Mouse (Mus musculus): ENCODE measurements around the gene Tmem109. TPM values are rescaled to one million over a fixed set of nuclear protein-coding genes. Genes with fewer than 3 reads are reported as not detected.

Tmem109 gene
- total and polyA plus RNA-seq, 3 experiments: 17.9 to 51.5 (median 32.9) TPM

GRCm38 (mm10) chr19:10918321-10918991, 36.7 kb upstream of the Tmem109 start:
- dilution Hi-C loops (cut with MboI; ENCODE audit: extremely low pct_ligation_motif_present, extremely low pct_unique_long_range_greater_than_20kb, low sequenced_read_pairs) (no loop called here), in situ Hi-C loops (cut with MboI; ENCODE audit: low pct_ligation_motif_present, low pct_unique_long_range_greater_than_20kb, low sequenced_read_pairs) (no loop called here)
- no peaks in the 10 kb centered on the region for H3K9me3 ChIP-seq (replicated peaks; ENCODE audit: low read length)
- H3K36me3 ChIP-seq (replicated peaks in 1 of 2; ENCODE audit: control insufficient read depth in 1 of 2, insufficient read depth in 1 of 2, low read length in 1 of 2): no peaks in the 10 kb centered on the region
- DNase-seq (ENCODE audit: extremely low read depth): no peak
- no peak overlapping the region for H3K4me2 ChIP-seq (ENCODE audit: insufficient read depth, low read depth, poor library complexity, severe bottlenecking)
- H3K27ac ChIP-seq (ENCODE audit: insufficient read depth, low read depth): no peak overlapping the region
- H3K79me2 ChIP-seq (replicated peaks; ENCODE audit: control insufficient read depth, extremely low read depth, insufficient read depth, poor library complexity, severe bottlenecking): no peaks in the 10 kb centered on the region
- no peak for TF ChIP-seq SMC3 (IDR thresholded peaks at IDR 0.05; ENCODE audit: low read depth, low read length)
- no peak for TF ChIP-seq MYC (IDR thresholded peaks at IDR 0.05; ENCODE audit: low read depth, low read length)
- no peak for TF ChIP-seq ZMIZ1 (IDR thresholded peaks at IDR 0.05; ENCODE audit: low read depth, low read length)
- no peak for TF ChIP-seq NELFE (IDR thresholded peaks at IDR 0.05; ENCODE audit: low read depth, low read length)
- no peak for TF ChIP-seq RCOR1 (conservative IDR thresholded peaks at IDR 0.05; ENCODE audit: low read depth, low read length)
- TF ChIP-seq GABPA (IDR thresholded peaks at IDR 0.05; ENCODE audit: insufficient replicate concordance, low read depth, low read length): no peak
- no peak for TF ChIP-seq TCF12 (IDR thresholded peaks at IDR 0.05; ENCODE audit: low read depth, low read length)
- no peak for TF ChIP-seq ETS1 (conservative IDR thresholded peaks at IDR 0.05; ENCODE audit: low read depth, low read length)
- no peak for TF ChIP-seq MAZ (IDR thresholded peaks at IDR 0.05; ENCODE audit: low read depth, low read length)
- TF ChIP-seq ELF1 (IDR thresholded peaks at IDR 0.05; ENCODE audit: low read depth, low read length): no peak
- no peak for TF ChIP-seq PAX5 (IDR thresholded peaks at IDR 0.05; ENCODE audit: low read length)
- no peak for TF ChIP-seq POLR2AphosphoS2 (IDR thresholded peaks at IDR 0.05; ENCODE audit: low read depth, low read length)
- TF ChIP-seq MEF2A (IDR thresholded peaks at IDR 0.05; ENCODE audit: borderline replicate concordance, low read depth, low read length): no peak
- no peak for TF ChIP-seq MAFK (IDR thresholded peaks at IDR 0.05; ENCODE audit: insufficient replicate concordance, low read length)
- no peak for TF ChIP-seq JUN (IDR thresholded peaks at IDR 0.05; ENCODE audit: insufficient read depth, low read depth, low read length)
- peaks cover 17 to 55% of the 10 kb centered on the region in 2 experiments for H3K4me1 ChIP-seq (ENCODE audit: control insufficient read depth in 1 of 2, insufficient read depth in 2 of 2)
- no peaks in the 10 kb centered on the region for H3K27me3 ChIP-seq (replicated peaks)
- no peak overlapping the region for H3K9ac ChIP-seq (ENCODE audit: insufficient read depth, low read depth)
- no peak overlapping the region for H3K4me3 ChIP-seq (replicated peaks in 1 of 3; ENCODE audit: low read depth in 2 of 3, low read length in 2 of 3, poor library complexity in 1 of 3)

- TF ChIP-seq UBTF (IDR thresholded peaks at IDR 0.05; ENCODE audit: low read depth, low read length) (no peak), MAZ (IDR thresholded peaks at IDR 0.05; ENCODE audit: low read depth, low read length) (no peak), SMC3 (IDR thresholded peaks at IDR 0.05; ENCODE audit: low read depth, low read length) (no peak), PAX5 (IDR thresholded peaks at IDR 0.05; ENCODE audit: low read length) (no peak), TCF12 (IDR thresholded peaks at IDR 0.05; ENCODE audit: low read depth, low read length) (no peak), USF1 (IDR thresholded peaks at IDR 0.05; ENCODE audit: low read depth, low read length) (no peak), ETS1 (conservative IDR thresholded peaks at IDR 0.05; ENCODE audit: low read depth, low read length) (no peak), RCOR1 (conservative IDR thresholded peaks at IDR 0.05; ENCODE audit: low read depth, low read length) (no peak), ZMIZ1 (IDR thresholded peaks at IDR 0.05; ENCODE audit: low read depth, low read length) (no peak), ELF1 (IDR thresholded peaks at IDR 0.05; ENCODE audit: low read depth, low read length) (no peak), MEF2A (IDR thresholded peaks at IDR 0.05; ENCODE audit: borderline replicate concordance, low read depth, low read length) (no peak), KAT2A (IDR thresholded peaks at IDR 0.05; ENCODE audit: insufficient replicate concordance, low read length) (no peak), JUND (conservative IDR thresholded peaks at IDR 0.05; ENCODE audit: low read depth, low read length) (no peak), POLR2A (IDR thresholded peaks at IDR 0.05; ENCODE audit: low read depth, low read length) (no peak), MAFK (IDR thresholded peaks at IDR 0.05; ENCODE audit: insufficient replicate concordance, low read length) (no peak), E2F4 (IDR thresholded peaks at IDR 0.05; ENCODE audit: insufficient replicate concordance, low read depth, low read length) (no peak)
- Histone ChIP-seq H3K27ac (ENCODE audit: insufficient read depth, low read depth) (no peak overlapping the region), H3K27me3 (replicated peaks) (no peaks in the 10 kb centered on the region), H3K9me3 (replicated peaks; ENCODE audit: low read length) (no peaks in the 10 kb centered on the region), H3K9ac (ENCODE audit: insufficient read depth, low read depth) (no peak overlapping the region), H3K79me2 (replicated peaks; ENCODE audit: control insufficient read depth, extremely low read depth, insufficient read depth, poor library complexity, severe bottlenecking) (no peaks in the 10 kb centered on the region), H3K4me3 (replicated peaks in 1 of 3; ENCODE audit: low read depth in 2 of 3, low read length in 2 of 3, poor library complexity in 1 of 3) (no peak overlapping the region), H3K36me3 (replicated peaks in 1 of 2; ENCODE audit: control insufficient read depth in 1 of 2, insufficient read depth in 1 of 2, low read length in 1 of 2) (peaks cover 0 to under 1% of the 10 kb centered on the region in 2 experiments), H3K4me1 (ENCODE audit: control insufficient read depth in 1 of 2, insufficient read depth in 2 of 2) (peaks cover 17 to 55% of the 10 kb centered on the region in 2 experiments), H3K4me2 (ENCODE audit: insufficient read depth, low read depth, poor library complexity, severe bottlenecking) (no peak overlapping the region)
- in situ Hi-C loops (cut with MboI; ENCODE audit: low pct_ligation_motif_present, low pct_unique_long_range_greater_than_20kb, low sequenced_read_pairs) (no loop called here), dilution Hi-C loops (cut with MboI; ENCODE audit: extremely low pct_ligation_motif_present, extremely low pct_unique_long_range_greater_than_20kb, low sequenced_read_pairs) (no loop called here)
- DNase-seq (ENCODE audit: extremely low read depth): peak; percentile 53
Measured at GRCm38 (mm10) chr19:10916506-10916905, 34.7 kb upstream of the Tmem109 start.
